Mouse (Mus musculus): ENCODE data around the gene Raet1e. TPM values are rescaled to one million over a fixed set of nuclear protein-coding genes. Genes with fewer than 3 reads are reported as not detected.
"Not testable (repeated sequence)": the region's sequence is repeated elsewhere in the genome, so short reads cannot be mapped to it uniquely, and the experiment has no call there.

The Raet1e gene
- polyA plus RNA-seq, 1 experiment from 2014 or later = 1.3 TPM

DNA sequence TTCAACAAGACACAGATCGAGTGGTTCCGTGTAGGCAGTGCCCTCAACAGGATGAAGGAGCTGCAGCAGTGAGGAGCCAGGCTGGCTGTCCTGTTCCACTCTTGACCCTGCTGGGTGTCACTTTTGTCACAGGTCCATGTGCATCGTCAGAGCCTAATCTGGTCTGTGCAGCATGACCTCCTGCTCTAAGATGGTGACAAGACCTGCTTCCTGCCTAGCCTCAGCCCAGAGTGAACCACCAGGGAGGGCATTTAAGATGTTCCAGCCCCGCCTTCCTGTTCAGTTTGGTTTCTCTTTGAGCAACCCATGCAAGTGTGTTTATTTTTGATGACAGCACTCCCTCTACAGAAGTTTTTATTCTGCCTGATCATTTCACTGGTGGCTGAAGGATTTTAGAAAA lies 187.4 kb downstream of the Raet1e start:
- H3K4me3 ChIP-seq (replicated peaks; ENCODE audit: low read depth, low read length); H3K27me3 ChIP-seq (ENCODE audit: control insufficient read depth, insufficient read depth, low read length); ATAC-seq (ENCODE audit: low FRiP score, low TSS enrichment); DNase-seq; H3K4me1 ChIP-seq (ENCODE audit: control insufficient read depth, insufficient read depth, low read length); H3K27ac ChIP-seq (replicated peaks; ENCODE audit: low read depth, low read length); H3K4me2 ChIP-seq (ENCODE audit: low read length); H3K36me3 ChIP-seq (ENCODE audit: control insufficient read depth, insufficient read depth, low read length); H3K9ac ChIP-seq (replicated peaks; ENCODE audit: low read length); H3K9me3 ChIP-seq (ENCODE audit: control insufficient read depth, low read length): not testable (repeated sequence)
- WGBS = 87% methylated on average over 4 of the region's 4 CpGs

DNA sequence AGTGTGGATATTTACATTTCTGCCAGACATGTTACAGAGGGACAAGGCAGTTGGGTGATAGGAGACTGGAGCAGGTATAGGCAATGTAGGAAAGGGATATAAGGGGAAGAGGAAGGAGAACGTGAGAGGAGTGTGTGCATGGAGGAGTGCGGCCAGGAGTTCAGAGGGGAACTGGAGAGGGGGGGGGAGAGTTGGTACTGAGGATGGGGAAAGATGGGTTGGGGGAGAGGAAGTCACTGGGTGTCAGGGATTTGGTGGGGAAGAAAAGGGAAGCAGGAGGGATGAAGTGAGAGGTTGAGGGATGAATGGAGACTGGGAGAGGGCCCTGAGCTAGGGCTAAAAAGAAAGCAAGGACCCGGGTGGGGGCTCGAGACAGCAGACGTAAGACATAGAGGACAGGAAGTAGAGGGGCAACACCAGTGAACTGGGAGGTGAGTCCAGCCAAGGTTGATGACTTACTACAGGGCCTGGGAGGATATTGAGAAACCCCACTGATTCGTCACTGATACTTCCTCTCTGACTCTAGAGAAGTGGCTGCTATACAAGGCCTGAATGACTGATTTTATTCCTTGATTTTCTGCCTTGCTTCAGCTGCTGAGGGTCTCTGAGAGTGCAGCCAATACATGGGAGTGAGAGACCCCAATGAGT lies 195.3 kb downstream of the Raet1e start:
- H3K4me3 ChIP-seq (replicated peaks; ENCODE audit: low read depth, low read length); H3K4me2 ChIP-seq (ENCODE audit: low read length); H3K27me3 ChIP-seq (ENCODE audit: control insufficient read depth, insufficient read depth, low read length); H3K36me3 ChIP-seq (ENCODE audit: control insufficient read depth, insufficient read depth, low read length); H3K4me1 ChIP-seq (ENCODE audit: control insufficient read depth, insufficient read depth, low read length); DNase-seq; H3K9ac ChIP-seq (replicated peaks; ENCODE audit: low read length); H3K27ac ChIP-seq (replicated peaks; ENCODE audit: low read depth, low read length); ATAC-seq (ENCODE audit: low FRiP score, low TSS enrichment); H3K9me3 ChIP-seq (ENCODE audit: control insufficient read depth, low read length): not testable (repeated sequence)
- 90% methylated on average over 6 of the region's 6 CpGs for WGBS

DNA sequence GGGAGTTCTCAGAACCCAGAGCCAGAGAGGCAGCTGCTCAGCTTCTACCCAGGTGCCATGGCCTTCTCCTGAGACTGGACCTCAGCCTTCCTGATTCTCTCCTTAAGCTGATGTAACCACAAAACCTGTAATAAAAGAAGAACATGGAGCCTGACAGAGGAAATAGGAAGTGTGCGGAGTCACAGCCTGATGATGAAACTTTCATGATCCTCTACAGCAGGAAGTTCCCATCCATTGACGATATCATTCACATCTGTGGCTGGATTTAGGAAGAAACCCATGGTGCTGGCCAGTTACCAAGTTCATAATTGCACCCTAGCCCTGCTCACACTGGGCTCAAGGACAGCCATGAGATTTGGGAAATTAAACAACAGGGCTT lies 195.8 kb downstream of the Raet1e start:
- H3K27me3 ChIP-seq (ENCODE audit: control insufficient read depth, insufficient read depth, low read length); H3K4me1 ChIP-seq (ENCODE audit: control insufficient read depth, insufficient read depth, low read length); H3K4me2 ChIP-seq (ENCODE audit: low read length); DNase-seq; ATAC-seq (ENCODE audit: low FRiP score, low TSS enrichment); H3K36me3 ChIP-seq (ENCODE audit: control insufficient read depth, insufficient read depth, low read length); H3K27ac ChIP-seq (replicated peaks; ENCODE audit: low read depth, low read length); H3K4me3 ChIP-seq (replicated peaks; ENCODE audit: low read depth, low read length); H3K9ac ChIP-seq (replicated peaks; ENCODE audit: low read length); H3K9me3 ChIP-seq (ENCODE audit: control insufficient read depth, low read length): not testable (repeated sequence)
- WGBS = 96% methylated on average over 2 of the region's 2 CpGs

DNA sequence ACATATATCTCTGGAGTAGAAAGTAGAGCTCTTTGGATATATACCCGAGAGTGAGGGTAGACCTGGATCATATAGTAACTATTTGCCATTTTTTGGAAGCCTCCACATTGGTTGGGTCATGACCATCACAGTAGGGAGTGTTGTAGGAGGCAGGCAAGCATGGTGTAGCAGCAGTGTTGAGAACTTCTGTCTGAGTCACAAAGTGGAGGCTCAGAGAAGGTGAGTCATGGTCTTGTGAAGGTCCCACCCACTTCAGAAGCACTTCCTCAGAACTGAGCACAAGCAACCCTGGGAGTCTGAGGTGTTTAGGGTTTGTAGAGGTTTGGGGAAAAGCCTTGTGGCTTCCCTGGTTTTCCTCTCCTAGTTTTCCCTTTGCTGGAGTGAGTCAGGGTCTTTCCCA lies 199.0 kb downstream of the Raet1e start:
- DNase-seq; H3K27me3 ChIP-seq (ENCODE audit: control insufficient read depth, insufficient read depth, low read length); H3K9me3 ChIP-seq (ENCODE audit: control insufficient read depth, low read length); H3K36me3 ChIP-seq (ENCODE audit: control insufficient read depth, insufficient read depth, low read length); H3K4me3 ChIP-seq (replicated peaks; ENCODE audit: low read depth, low read length); H3K4me2 ChIP-seq (ENCODE audit: low read length); ATAC-seq (ENCODE audit: low FRiP score, low TSS enrichment); H3K27ac ChIP-seq (replicated peaks; ENCODE audit: low read depth, low read length); H3K9ac ChIP-seq (replicated peaks; ENCODE audit: low read length); H3K4me1 ChIP-seq (ENCODE audit: control insufficient read depth, insufficient read depth, low read length): not testable (repeated sequence)
- 82% methylated on average over 1 of the region's 1 CpGs for WGBS

DNA sequence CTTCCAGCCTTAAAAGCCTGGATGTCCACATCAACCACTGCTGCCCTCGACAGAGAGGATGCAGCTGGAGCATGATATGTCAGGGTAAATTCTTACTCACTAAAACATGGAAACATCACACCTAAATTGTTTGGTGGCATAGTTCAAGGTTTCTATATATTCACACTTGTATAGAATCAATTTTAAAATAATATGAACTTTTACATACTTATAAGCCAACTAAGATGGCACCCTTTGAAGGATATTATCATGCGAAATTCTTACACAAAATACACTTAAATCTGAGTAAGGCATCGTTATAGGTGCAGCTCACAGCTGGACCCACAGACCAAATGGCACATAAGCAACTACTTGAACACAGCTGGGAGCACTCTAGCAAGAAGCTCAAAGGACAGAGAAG lies 201.9 kb downstream of the Raet1e start, which contains the start of gene Raet1d:
Gene Raet1d (plus strand): TSS at position 301 of the 400 bp plus-strand sequence.
- not testable (repeated sequence) for H3K4me1 ChIP-seq (ENCODE audit: control insufficient read depth, insufficient read depth, low read length); H3K36me3 ChIP-seq (ENCODE audit: control insufficient read depth, insufficient read depth, low read length); H3K9ac ChIP-seq (replicated peaks; ENCODE audit: low read length); DNase-seq; H3K9me3 ChIP-seq (ENCODE audit: control insufficient read depth, low read length); ATAC-seq (ENCODE audit: low FRiP score, low TSS enrichment); H3K4me3 ChIP-seq (replicated peaks; ENCODE audit: low read depth, low read length); H3K27ac ChIP-seq (replicated peaks; ENCODE audit: low read depth, low read length); H3K4me2 ChIP-seq (ENCODE audit: low read length); H3K27me3 ChIP-seq (ENCODE audit: control insufficient read depth, insufficient read depth, low read length)
- 80% methylated on average over 3 of the region's 3 CpGs for WGBS

DNA sequence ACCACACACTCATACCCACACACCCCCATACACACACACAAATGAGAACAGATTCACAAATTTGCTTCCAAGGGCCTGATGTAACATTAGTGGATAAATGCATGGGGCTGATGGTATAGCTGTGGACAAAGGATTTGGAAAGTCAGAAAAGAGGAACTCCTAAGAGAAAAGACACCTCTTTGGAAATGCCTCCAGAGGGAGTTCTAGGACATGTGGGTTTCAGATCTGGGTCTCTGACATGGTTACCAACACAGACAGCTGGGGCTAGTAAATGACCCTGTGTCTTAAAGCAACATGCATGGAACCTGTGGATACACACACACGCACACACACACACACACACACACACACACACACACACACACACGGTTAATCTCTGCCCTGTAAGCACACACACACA lies 202.6 kb downstream of the Raet1e start:
- H3K4me3 ChIP-seq (replicated peaks; ENCODE audit: low read depth, low read length) = not testable (repeated sequence)

DNA sequence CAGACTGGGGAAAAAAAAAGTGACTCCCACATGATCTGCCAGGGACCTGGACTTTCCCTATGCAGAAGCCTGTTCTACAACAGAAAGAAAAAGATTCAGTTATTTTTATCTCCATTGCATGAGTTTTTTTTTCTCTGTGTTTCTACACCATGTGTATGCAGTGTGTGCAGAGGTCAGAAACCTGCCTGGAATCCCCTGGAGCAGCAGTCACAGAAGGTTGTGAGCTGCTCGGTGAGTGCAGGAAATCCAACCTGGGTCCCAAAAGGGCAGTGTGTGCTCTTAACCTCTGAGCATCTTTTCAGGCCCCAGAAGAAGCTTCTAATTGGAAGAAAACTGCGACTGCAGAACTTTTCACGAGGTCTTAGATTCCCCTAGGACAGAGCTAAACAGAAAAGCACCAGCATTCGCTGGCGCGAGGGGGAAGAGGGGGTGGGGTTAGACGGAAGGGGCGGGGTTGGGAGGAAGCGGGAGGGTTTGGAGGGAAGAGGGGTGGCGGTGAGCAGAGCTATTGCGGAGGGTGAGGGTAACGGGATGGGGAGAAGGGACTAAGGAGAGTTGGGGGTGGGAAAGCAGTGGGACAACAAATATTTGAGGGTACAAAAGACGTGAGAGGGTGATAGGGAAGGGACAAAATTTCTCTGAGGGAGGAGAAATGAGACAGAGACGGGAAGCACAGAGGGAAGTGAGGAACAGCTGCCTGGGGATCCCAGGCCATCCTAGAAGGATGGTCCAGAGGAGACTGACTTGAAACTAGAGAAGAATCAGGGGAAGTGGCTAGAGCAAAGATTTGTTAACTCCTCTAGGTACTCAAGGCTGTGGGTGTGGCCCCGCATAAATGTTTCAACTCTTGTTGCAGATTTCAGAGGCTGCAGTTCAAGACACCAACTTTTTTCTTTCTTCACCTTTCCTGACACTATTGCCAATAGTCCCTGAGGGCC lies 203.3 kb downstream of the Raet1e start:
- not testable (repeated sequence) for H3K4me3 ChIP-seq (replicated peaks; ENCODE audit: low read depth, low read length); H3K4me1 ChIP-seq (ENCODE audit: control insufficient read depth, insufficient read depth, low read length); H3K9me3 ChIP-seq (ENCODE audit: control insufficient read depth, low read length); H3K27me3 ChIP-seq (ENCODE audit: control insufficient read depth, insufficient read depth, low read length); H3K36me3 ChIP-seq (ENCODE audit: control insufficient read depth, insufficient read depth, low read length); H3K27ac ChIP-seq (replicated peaks; ENCODE audit: low read depth, low read length); H3K9ac ChIP-seq (replicated peaks; ENCODE audit: low read length)
- WGBS = 0% methylated on average over 9 of the region's 15 CpGs
- H3K4me2 ChIP-seq (ENCODE audit: low read length) = peak overlapping the region; percentile 36
- DNase-seq = peak; percentile 32
- ATAC-seq (ENCODE audit: low FRiP score, low TSS enrichment) = peak; percentile 65; the same call in 1 of the 2 replicates

More for the DNA sequence above, 202.6 kb downstream of the Raet1e start:
- 54% methylated on average over 2 of the region's 2 CpGs for WGBS
- H3K27ac ChIP-seq (replicated peaks; ENCODE audit: low read depth, low read length); H3K9ac ChIP-seq (replicated peaks; ENCODE audit: low read length); ATAC-seq (ENCODE audit: low FRiP score, low TSS enrichment); H3K4me1 ChIP-seq (ENCODE audit: control insufficient read depth, insufficient read depth, low read length); H3K4me2 ChIP-seq (ENCODE audit: low read length); H3K9me3 ChIP-seq (ENCODE audit: control insufficient read depth, low read length); H3K27me3 ChIP-seq (ENCODE audit: control insufficient read depth, insufficient read depth, low read length); DNase-seq; H3K36me3 ChIP-seq (ENCODE audit: control insufficient read depth, insufficient read depth, low read length): not testable (repeated sequence)

DNA sequence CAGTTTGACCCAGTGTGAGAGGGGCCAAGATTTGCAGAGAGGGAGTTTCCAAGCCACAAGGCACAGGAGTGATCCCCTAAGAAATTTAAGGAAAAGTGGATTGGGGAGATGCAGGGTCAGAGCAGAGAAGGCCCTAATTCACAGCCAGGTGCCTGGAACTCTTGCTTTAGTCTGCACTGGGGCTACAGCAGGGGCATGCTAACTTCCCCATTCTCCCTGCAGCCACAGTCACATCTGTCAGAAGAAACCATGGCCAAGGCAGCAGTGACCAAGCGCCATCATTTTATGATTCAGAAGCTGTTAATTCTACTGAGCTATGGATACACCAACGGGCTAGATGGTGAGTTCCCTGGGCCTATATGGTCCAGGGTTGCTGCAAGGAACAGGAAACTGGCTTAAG lies 204.1 kb downstream of the Raet1e start:
- not testable (repeated sequence) for DNase-seq; H3K27ac ChIP-seq (replicated peaks; ENCODE audit: low read depth, low read length); H3K9ac ChIP-seq (replicated peaks; ENCODE audit: low read length); H3K9me3 ChIP-seq (ENCODE audit: control insufficient read depth, low read length); H3K4me2 ChIP-seq (ENCODE audit: low read length); H3K4me3 ChIP-seq (replicated peaks; ENCODE audit: low read depth, low read length); H3K4me1 ChIP-seq (ENCODE audit: control insufficient read depth, insufficient read depth, low read length); H3K27me3 ChIP-seq (ENCODE audit: control insufficient read depth, insufficient read depth, low read length); ATAC-seq (ENCODE audit: low FRiP score, low TSS enrichment); H3K36me3 ChIP-seq (ENCODE audit: control insufficient read depth, insufficient read depth, low read length)
- 88% methylated on average over 2 of the region's 2 CpGs for WGBS

Data from midbrain, embryonic 14.5 days (tissue).